Mouse (Mus musculus): Measurements from ENCODE around the gene Svbp. TPM values are rescaled to one million over a fixed set of nuclear protein-coding genes. Genes with fewer than 3 reads are reported as not detected.

The Svbp gene
- polyA plus RNA-seq, 1 experiment, result 32.9 TPM

- no peak for DNase-seq (ENCODE audit: extremely low spot score in 1 of 2, low spot score in 1 of 2)
Measured at GRCm38 (mm10) chr4:119189864-119190263, 5.2 kb upstream of the Svbp start, which contains the start of gene Ermap. Ermap (minus strand) TSS chr4:119190011.

GRCm38 (mm10) chr4:119190618-119191017 is 4.5 kb upstream of the Svbp start:
- DNase-seq (ENCODE audit: extremely low spot score in 1 of 2, low spot score in 1 of 2), result no peak

DNA sequence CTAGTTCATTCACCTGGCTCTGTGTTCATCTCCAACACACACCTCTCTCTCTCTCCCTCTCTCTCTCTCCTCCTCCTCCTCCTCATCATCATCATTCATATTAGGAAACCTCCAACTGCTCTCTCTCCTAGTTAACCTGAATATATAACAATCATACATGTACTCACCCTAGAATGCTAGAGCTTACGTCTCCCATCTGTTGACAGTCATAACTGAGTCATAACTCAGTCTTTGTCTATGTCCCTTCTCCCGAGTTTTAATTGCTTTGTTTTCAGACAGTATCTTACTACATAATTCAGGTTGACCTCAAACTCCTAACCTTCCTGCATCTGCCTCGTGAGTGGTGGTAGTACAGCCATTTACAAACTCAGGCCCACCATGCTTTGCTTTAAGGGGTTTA is 3.8 kb upstream of the Svbp start:
- no peak for DNase-seq (ENCODE audit: extremely low spot score in 1 of 2, low spot score in 1 of 2)

GRCm38 (mm10) chr4:119192757-119193156 is 2.3 kb upstream of the Svbp start:
- no peak for DNase-seq (ENCODE audit: extremely low spot score in 1 of 2, low spot score in 1 of 2)

DNA sequence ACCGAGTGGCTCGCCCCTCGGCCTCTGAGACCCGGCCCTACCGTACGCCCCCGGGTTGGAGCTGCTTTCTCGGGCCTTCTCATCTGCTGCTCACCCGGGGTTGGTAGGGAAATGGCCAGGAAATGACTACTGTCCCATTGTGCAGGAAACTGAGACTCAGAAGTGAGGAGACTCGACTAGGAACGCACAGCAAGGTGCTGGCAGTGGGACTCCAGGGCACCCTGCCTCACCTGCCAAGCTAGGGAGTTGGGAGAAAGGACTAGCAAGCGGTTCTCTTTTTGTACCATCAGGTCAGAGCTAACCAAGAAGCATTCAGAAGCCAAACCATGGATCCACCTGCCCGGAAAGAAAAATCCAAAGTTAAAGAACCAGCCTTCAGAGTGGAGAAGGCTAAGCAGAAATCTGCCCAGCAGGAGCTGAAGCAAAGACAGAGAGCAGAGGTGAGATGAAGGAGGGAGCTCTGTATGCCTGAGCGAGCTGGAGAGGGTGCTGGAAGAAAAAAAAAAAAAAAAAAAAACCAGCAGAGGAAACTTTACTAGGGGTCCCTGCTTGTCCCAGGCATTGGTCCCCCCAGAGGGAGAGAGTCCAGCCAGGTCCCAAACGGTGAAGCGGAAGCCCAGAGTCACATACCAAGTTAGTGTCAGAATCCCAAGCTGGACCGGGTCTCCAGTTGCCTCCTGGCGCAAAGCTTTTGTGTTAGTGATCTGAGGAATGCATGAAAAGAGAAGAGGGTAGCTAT is 645 bp downstream of the Svbp start:
- peak in 1 of 2 experiments; percentile 12 for DNase-seq (ENCODE audit: extremely low spot score in 1 of 2, low spot score in 1 of 2)

DNA sequence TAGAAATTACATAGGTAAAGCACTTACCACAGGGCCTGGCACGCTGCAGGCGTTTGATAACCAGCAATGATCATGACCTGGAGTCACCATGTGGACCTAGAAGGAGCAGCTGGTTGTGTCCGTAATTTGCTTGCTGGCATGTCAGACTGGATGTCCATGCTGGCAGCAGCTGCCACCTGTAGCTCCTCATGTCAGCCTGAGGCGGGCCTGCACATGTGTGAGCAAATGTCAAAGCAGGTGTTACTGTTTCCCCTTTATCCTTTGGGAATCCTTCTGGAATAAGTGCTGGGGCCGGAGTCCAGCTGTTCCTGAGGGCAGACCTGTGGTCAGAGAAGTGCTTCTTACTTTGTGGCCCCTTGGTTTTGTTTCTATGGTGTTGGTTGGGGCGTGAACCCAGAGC is 3.0 kb downstream of the Svbp start:
- DNase-seq (ENCODE audit: extremely low spot score in 1 of 2, low spot score in 1 of 2), result no peak

- peak; percentile 7 to 75 for DNase-seq (ENCODE audit: extremely low spot score in 1 of 2, low spot score in 1 of 2)
Measured at GRCm38 (mm10) chr4:119204672-119205071, 9.6 kb downstream of the Svbp start.

- no peak for DNase-seq (ENCODE audit: extremely low spot score in 1 of 2, low spot score in 1 of 2)
Measured at GRCm38 (mm10) chr4:119216667-119217066, 21.6 kb downstream of the Svbp start.

GRCm38 (mm10) chr4:119218169-119218568 is 23.1 kb downstream of the Svbp start, which contains the start of gene Tmem269:
Tmem269 (minus strand) TSS chr4:119218217.
- DNase-seq (ENCODE audit: extremely low spot score in 1 of 2, low spot score in 1 of 2), result no peak

- DNase-seq (ENCODE audit: extremely low spot score in 1 of 2, low spot score in 1 of 2), result peak in 1 of 2 experiments; percentile 52
Measured at GRCm38 (mm10) chr4:119223696-119224095, 28.6 kb downstream of the Svbp start.

DNA sequence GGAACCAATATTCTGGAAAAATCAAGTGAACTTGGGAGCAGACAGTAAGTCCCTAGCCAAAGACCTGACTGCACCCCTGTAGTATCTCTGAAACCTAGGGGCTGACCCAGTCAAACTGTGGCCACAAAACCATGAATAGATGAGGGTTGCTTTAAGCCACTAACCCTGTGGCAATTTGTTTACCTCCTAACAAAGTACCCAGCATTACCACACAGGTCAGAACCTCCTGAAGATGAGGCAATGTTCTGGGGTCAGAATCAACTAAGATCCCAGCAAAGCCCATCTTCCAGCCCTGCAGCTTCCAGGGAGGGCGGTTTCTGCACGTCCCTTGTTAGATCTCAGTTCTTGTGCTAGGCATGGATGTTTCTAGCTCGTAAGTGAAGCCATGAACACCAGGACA is 29.4 kb downstream of the Svbp start:
- DNase-seq (ENCODE audit: extremely low spot score in 1 of 2, low spot score in 1 of 2), result no peak

- no peak for DNase-seq (ENCODE audit: extremely low spot score in 1 of 2, low spot score in 1 of 2)
Measured at GRCm38 (mm10) chr4:119225719-119226118, 30.6 kb downstream of the Svbp start.

DNA sequence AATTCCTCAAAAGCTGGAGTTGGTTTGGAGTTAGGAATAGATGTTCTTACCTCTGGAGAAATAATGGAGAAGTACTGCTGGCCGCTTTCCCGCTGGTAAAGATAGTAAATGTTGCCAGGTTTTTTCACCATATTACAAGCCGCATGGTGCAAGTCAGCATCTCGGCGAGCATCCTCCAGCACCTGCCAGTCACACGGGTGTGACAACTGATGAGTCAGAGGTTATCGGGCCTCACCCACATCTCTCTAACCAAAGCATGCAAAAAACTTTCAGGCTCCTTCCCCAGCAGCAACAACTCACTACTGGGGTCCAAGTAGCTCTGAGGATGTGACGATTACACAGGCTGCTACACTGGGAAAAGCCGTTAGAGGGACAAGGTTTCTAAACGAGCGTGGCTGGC is 31.6 kb downstream of the Svbp start:
- no peak for DNase-seq (ENCODE audit: extremely low spot score in 1 of 2, low spot score in 1 of 2)

- DNase-seq (ENCODE audit: extremely low spot score in 1 of 2, low spot score in 1 of 2), result peak; percentile 99 to 100
Measured at GRCm38 (mm10) chr4:119232410-119233255, 37.5 kb downstream of the Svbp start, which contains the start of the genes AU022252 and P3h1. AU022252 (minus strand) TSS chr4:119232712. P3h1 (plus strand) TSS chr4:119232915.

GRCm38 (mm10) chr4:119233256-119233901 is 38.3 kb downstream of the Svbp start:
- peak in 1 of 2 experiments; percentile 67 for DNase-seq (ENCODE audit: extremely low spot score in 1 of 2, low spot score in 1 of 2)

DNA sequence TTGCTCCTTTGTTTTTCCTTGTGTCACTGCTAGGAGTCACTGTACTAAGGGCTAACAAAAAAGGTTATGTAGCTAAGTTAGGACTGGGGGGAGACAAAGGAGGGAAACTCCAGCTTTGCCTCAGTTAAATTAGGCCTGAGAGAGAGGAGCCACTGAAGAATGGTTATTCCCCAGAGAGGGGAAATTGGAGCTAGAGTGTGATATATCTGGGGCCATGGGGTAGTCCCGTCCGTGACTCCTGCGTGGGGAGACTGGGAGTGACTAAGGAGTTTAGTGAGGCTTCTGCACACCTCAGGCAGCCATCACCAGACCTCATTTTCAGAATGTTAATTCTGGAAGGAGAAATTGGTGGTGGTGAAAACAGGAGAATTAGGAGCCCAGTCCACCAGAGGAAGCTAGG is 39.2 kb downstream of the Svbp start:
- no peak for DNase-seq (ENCODE audit: extremely low spot score in 1 of 2, low spot score in 1 of 2)

DNA sequence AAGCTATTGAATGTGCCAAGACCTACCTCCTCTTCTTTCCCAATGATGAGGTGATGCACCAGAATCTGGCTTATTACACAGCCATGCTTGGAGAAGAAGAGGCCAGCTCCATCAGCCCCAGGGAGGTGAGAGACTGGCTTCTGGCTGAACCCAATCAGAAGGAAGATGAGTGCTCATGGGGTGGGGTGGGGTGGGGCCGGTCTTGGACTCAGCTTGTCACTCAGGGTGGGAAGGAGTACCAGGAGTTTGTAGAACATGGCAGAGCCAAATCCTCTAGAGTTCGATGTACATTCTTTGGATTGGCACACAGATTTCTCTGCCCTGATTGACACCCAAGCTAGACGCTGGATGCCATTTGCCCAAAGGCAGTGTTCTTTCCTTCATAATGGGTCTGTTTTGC is 43.6 kb downstream of the Svbp start:
- DNase-seq (ENCODE audit: extremely low spot score in 1 of 2, low spot score in 1 of 2), result no peak

- peak; percentile 42 to 81 for DNase-seq (ENCODE audit: extremely low spot score in 1 of 2, low spot score in 1 of 2)
Measured at GRCm38 (mm10) chr4:119239181-119239682, 44.1 kb downstream of the Svbp start.

DNA sequence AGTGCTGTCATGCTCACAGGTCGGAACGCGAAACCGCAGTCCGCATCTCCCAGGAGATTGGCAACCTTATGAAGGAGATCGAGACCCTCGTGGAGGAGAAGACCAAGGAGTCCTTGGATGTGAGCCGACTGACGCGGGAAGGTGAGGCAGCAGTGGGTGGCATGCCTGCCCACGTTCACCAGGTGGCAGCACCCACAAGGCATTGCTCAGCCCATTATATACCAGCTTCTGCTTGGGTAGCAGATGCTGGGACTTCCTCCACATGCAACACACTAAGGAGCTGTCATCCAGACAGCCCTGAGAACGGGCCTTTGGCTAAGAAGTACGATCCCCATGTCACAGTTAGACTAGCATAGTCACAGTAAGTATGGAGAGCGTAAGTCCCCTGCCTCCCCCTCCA is 46.6 kb downstream of the Svbp start:
- DNase-seq (ENCODE audit: extremely low spot score in 1 of 2, low spot score in 1 of 2), result peak; percentile 49 to 69

- no peak for DNase-seq (ENCODE audit: extremely low spot score in 1 of 2, low spot score in 1 of 2)
Measured at GRCm38 (mm10) chr4:119242571-119242970, 47.5 kb downstream of the Svbp start.
